Comparison of ENCODE assay signal across 8 mouse cellular contexts in the genomic region with DNA sequence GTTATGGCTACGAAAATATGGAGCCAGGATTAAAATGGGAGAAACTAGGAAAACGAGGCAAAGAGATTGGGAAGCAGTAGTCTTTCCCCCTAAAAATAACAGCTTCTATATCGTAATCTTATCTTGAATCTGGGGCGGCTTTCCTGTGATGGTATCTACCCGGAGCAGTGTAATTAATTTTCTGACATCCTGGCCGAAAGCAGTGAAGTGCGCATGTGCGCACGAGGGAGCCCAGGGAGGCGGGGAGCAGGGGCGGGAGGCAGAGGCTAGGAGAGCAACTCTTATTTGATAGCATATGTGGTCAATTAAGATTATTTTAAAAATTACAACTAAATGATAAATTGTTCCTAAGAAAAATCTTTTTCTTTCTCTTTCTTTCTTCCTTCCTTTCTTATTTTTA.
DNase-seq lines count a peak whose midpoint lies in the region; ATAC-seq and TF ChIP-seq lines count a peak whose summit lies in the region.
"Had no signal": no experiment of that assay in that cellular context is flagged by ENCODE, and none has a peak within 500 bp of the region (broad histone marks: within the 10 kb centered on the region; RNA-seq: fewer than 3 reads in every experiment).

No protein-coding gene starts in this region.

- peak; percentile 45 for DNase-seq in layer of hippocampus, adult 11-12 months (ENCODE audit: low spot score)
- no peak for DNase-seq in layer of hippocampus, adult 8-10 months (ENCODE audit: low spot score in 2 of 2)
- peak; percentile 64 to 70 for DNase-seq in cerebellum, adult 2 months
- DNase-seq in layer of hippocampus, postnatal 10 days (ENCODE audit: low spot score in 2 of 2), result peak; percentile 32 to 54
- DNase-seq in right cerebral cortex, adult 18-20 months, result peak; percentile 60

- peaks cover 6% of the 10 kb centered on the region; the same call in 1 of the 2 replicates for H3K4me1 ChIP-seq in cerebellum, adult 2 months (ENCODE audit: control insufficient read depth, insufficient read depth, low read length)
- H3K4me1 ChIP-seq in embryonic facial prominence, embryonic 15.5 days, result peaks cover 32% of the 10 kb centered on the region
- H3K4me1 ChIP-seq: neural tube, embryonic 12.5 days had no signal

- no peaks in the 10 kb centered on the region for H3K36me3 ChIP-seq in embryonic facial prominence, embryonic 15.5 days
- H3K36me3 ChIP-seq: neural tube, embryonic 12.5 days had no signal

- no peak for TF ChIP-seq POLR2A in cerebellum, adult 2 months (IDR thresholded peaks at IDR 0.05; ENCODE audit: borderline replicate concordance, insufficient read depth, low read length)

- no peak for TF ChIP-seq CTCF in cerebellum, adult 2 months (IDR thresholded peaks at IDR 0.05; ENCODE audit: borderline replicate concordance, insufficient read depth, low read depth, low read length)

- H3K27me3 ChIP-seq in cerebellum, adult 2 months (ENCODE audit: control insufficient read depth, insufficient read depth, low read length), result no peaks in the 10 kb centered on the region
- no peaks in the 10 kb centered on the region for H3K27me3 ChIP-seq in embryonic facial prominence, embryonic 15.5 days
- H3K27me3 ChIP-seq: neural tube, embryonic 12.5 days had no signal

- H3K4me3 ChIP-seq in cerebellum, adult 2 months (replicated peaks; ENCODE audit: insufficient read depth, low read depth, low read length), result peak overlapping the region; percentile 11
- peak overlapping the region; percentile 24 for H3K4me3 ChIP-seq in embryonic facial prominence, embryonic 15.5 days (replicated peaks)
- H3K4me3 ChIP-seq: neural tube, embryonic 12.5 days had no signal

- peak overlapping the region; percentile 44 for H3K4me2 ChIP-seq in embryonic facial prominence, embryonic 15.5 days (replicated peaks)
- H3K4me2 ChIP-seq: neural tube, embryonic 12.5 days had no signal

- no peak overlapping the region for H3K9ac ChIP-seq in embryonic facial prominence, embryonic 15.5 days
- H3K9ac ChIP-seq: neural tube, embryonic 12.5 days had no signal

- 51% methylated on average over 11 of the region's 11 CpGs for WGBS in cerebellum, adult 2 months
- WGBS in embryonic facial prominence, embryonic 15.5 days, result 16% methylated on average over 11 of the region's 11 CpGs

- H3K27ac ChIP-seq in cerebellum, adult 2 months (ENCODE audit: insufficient read depth, low read length), result no peak overlapping the region
- peak overlapping the region; percentile 81 for H3K27ac ChIP-seq in embryonic facial prominence, embryonic 15.5 days (replicated peaks)
- H3K27ac ChIP-seq: neural tube, embryonic 12.5 days had no signal

- H3K9me3 ChIP-seq in embryonic facial prominence, embryonic 15.5 days (replicated peaks), result no peaks in the 10 kb centered on the region
- H3K9me3 ChIP-seq: neural tube, embryonic 12.5 days had no signal

- no peak for ATAC-seq in embryonic facial prominence, embryonic 15.5 days (ENCODE audit: insufficient number of reproducible peaks, low FRiP score, low TSS enrichment, low read depth)
- ATAC-seq in megakaryocyte, adult 5-6 weeks (ENCODE audit: poor library complexity, severe bottlenecking), result no peak

Comparison
In these comparisons a context has a peak if more than half of its experiments do, and no peak if none do; other contexts are left out.
1. DNase-seq: peak in layer of hippocampus, adult 11-12 months (single experiment), cerebellum, adult 2 months (2 of 2), layer of hippocampus, postnatal 10 days (2 of 2) and right cerebral cortex, adult 18-20 months (single experiment); none in layer of hippocampus, adult 8-10 months (0 of 2).